Mouse (Mus musculus): ENCODE results near the gene Arhgap6. TPM values are rescaled to one million over a fixed set of nuclear protein-coding genes. Genes with fewer than 3 reads are reported as not detected.

Gene Arhgap6
- polyA plus RNA-seq, 1 experiment from 2014 or later = 0.91 TPM

GRCm38 (mm10) chrX:169170981-169171380, 376.1 kb downstream of the Arhgap6 start:
- no peak for DNase-seq (ENCODE audit: low spot score)
- Histone ChIP-seq H3K27ac (replicated peaks) (no peak overlapping the region), H3K27me3 (replicated peaks; ENCODE audit: low read depth, poor library complexity, severe bottlenecking) (peaks cover 67% of the 10 kb centered on the region), H3K4me1 (no peaks in the 10 kb centered on the region), H3K9me3 (no peaks in the 10 kb centered on the region), H3K36me3 (replicated peaks) (no peaks in the 10 kb centered on the region), H3K4me3 (no peak overlapping the region)
- 83% methylated on average over 2 of the region's 2 CpGs for WGBS

GRCm38 (mm10) chrX:169173796-169174195, 378.9 kb downstream of the Arhgap6 start:
- Histone ChIP-seq H3K4me3 (no peak overlapping the region), H3K9me3 (no peaks in the 10 kb centered on the region), H3K27me3 (replicated peaks; ENCODE audit: low read depth, poor library complexity, severe bottlenecking) (peaks cover 76% of the 10 kb centered on the region), H3K36me3 (replicated peaks) (no peaks in the 10 kb centered on the region), H3K27ac (replicated peaks) (no peak overlapping the region), H3K4me1 (no peaks in the 10 kb centered on the region)
- no peak for DNase-seq (ENCODE audit: low spot score)
- 86% methylated on average over 1 of the region's 1 CpGs for WGBS

GRCm38 (mm10) chrX:169178634-169179033, 383.7 kb downstream of the Arhgap6 start:
- no peak for DNase-seq (ENCODE audit: low spot score)
- Histone ChIP-seq H3K27me3 (replicated peaks; ENCODE audit: low read depth, poor library complexity, severe bottlenecking) (peaks cover 76% of the 10 kb centered on the region), H3K4me1 (no peaks in the 10 kb centered on the region), H3K36me3 (replicated peaks) (no peaks in the 10 kb centered on the region), H3K4me3 (no peak overlapping the region), H3K27ac (replicated peaks) (no peak overlapping the region), H3K9me3 (no peaks in the 10 kb centered on the region)
- 80% methylated on average over 2 of the region's 2 CpGs for WGBS

GRCm38 (mm10) chrX:169187100-169187499, 392.2 kb downstream of the Arhgap6 start, which contains the start of gene Amelx:
TSS of gene Amelx (minus strand) at chrX:169187200.
- no peak within 1 kb of the TSS for H3K27ac ChIP-seq (replicated peaks)
- WGBS = 84% methylated on average over 5 of the region's 5 CpGs
- no peaks in the 10 kb centered on the region for H3K4me1 ChIP-seq
- no peak within 1 kb of the TSS for H3K4me3 ChIP-seq
- peaks cover 81% of the 10 kb centered on the region for H3K27me3 ChIP-seq (replicated peaks; ENCODE audit: low read depth, poor library complexity, severe bottlenecking)
- H3K36me3 ChIP-seq (replicated peaks) = no peaks in the 10 kb centered on the region
- no peaks in the 10 kb centered on the region for H3K9me3 ChIP-seq
- DNase-seq (ENCODE audit: low spot score) = no peak

GRCm38 (mm10) chrX:169210019-169210418, 415.1 kb downstream of the Arhgap6 start:
- Histone ChIP-seq H3K9me3 (no peaks in the 10 kb centered on the region), H3K36me3 (replicated peaks) (no peaks in the 10 kb centered on the region), H3K27ac (replicated peaks) (no peak overlapping the region), H3K4me1 (no peaks in the 10 kb centered on the region), H3K4me3 (no peak overlapping the region), H3K27me3 (replicated peaks; ENCODE audit: low read depth, poor library complexity, severe bottlenecking) (peaks cover 81% of the 10 kb centered on the region)
- WGBS = 78% methylated on average over 3 of the region's 3 CpGs
- no peak for DNase-seq (ENCODE audit: low spot score)

- peaks cover 82% of the 10 kb centered on the region for H3K27me3 ChIP-seq (replicated peaks; ENCODE audit: low read depth, poor library complexity, severe bottlenecking)
- DNase-seq (ENCODE audit: low spot score) = no peak
- 73% methylated on average over 8 of the region's 8 CpGs for WGBS
These were observed 425.2 kb downstream of the Arhgap6 start for GRCm38 (mm10) chrX:169220064-169220463.

GRCm38 (mm10) chrX:169222357-169223062, 427.6 kb downstream of the Arhgap6 start:
- no peak for DNase-seq (ENCODE audit: low spot score)
- H3K4me3 ChIP-seq = no peak overlapping the region
- H3K27me3 ChIP-seq (replicated peaks; ENCODE audit: low read depth, poor library complexity, severe bottlenecking) = peaks cover 80% of the 10 kb centered on the region
- 84% methylated on average over 3 of the region's 3 CpGs for WGBS
- H3K9me3 ChIP-seq = no peaks in the 10 kb centered on the region
- H3K36me3 ChIP-seq (replicated peaks) = no peaks in the 10 kb centered on the region
- H3K27ac ChIP-seq (replicated peaks) = no peak overlapping the region
- no peaks in the 10 kb centered on the region for H3K4me1 ChIP-seq

More at GRCm38 (mm10) chrX:169220064-169220463, 425.2 kb downstream of the Arhgap6 start:
- no peaks in the 10 kb centered on the region for H3K9me3 ChIP-seq
- no peak overlapping the region for H3K27ac ChIP-seq (replicated peaks)
- no peak overlapping the region for H3K4me3 ChIP-seq
- no peaks in the 10 kb centered on the region for H3K36me3 ChIP-seq (replicated peaks)
- H3K4me1 ChIP-seq = no peaks in the 10 kb centered on the region

GRCm38 (mm10) chrX:169255915-169256314, 461.0 kb downstream of the Arhgap6 start:
- H3K4me1 ChIP-seq = no peaks in the 10 kb centered on the region
- no peak overlapping the region for H3K27ac ChIP-seq (replicated peaks)
- 83% methylated on average over 1 of the region's 1 CpGs for WGBS
- no peaks in the 10 kb centered on the region for H3K36me3 ChIP-seq (replicated peaks)
- peaks cover 66% of the 10 kb centered on the region for H3K27me3 ChIP-seq (replicated peaks; ENCODE audit: low read depth, poor library complexity, severe bottlenecking)
- DNase-seq (ENCODE audit: low spot score) = no peak
- no peaks in the 10 kb centered on the region for H3K9me3 ChIP-seq
- H3K4me3 ChIP-seq = no peak overlapping the region

GRCm38 (mm10) chrX:169256741-169257140, 461.8 kb downstream of the Arhgap6 start:
- no peak for DNase-seq (ENCODE audit: low spot score)
- no peaks in the 10 kb centered on the region for H3K36me3 ChIP-seq (replicated peaks)
- H3K4me1 ChIP-seq = no peaks in the 10 kb centered on the region
- H3K9me3 ChIP-seq = no peaks in the 10 kb centered on the region
- peaks cover 72% of the 10 kb centered on the region for H3K27me3 ChIP-seq (replicated peaks; ENCODE audit: low read depth, poor library complexity, severe bottlenecking)
- no peak overlapping the region for H3K27ac ChIP-seq (replicated peaks)
- H3K4me3 ChIP-seq = no peak overlapping the region

GRCm38 (mm10) chrX:169261034-169261433, 466.1 kb downstream of the Arhgap6 start:
- H3K4me3 ChIP-seq = no peak overlapping the region
- H3K9me3 ChIP-seq = no peaks in the 10 kb centered on the region
- no peaks in the 10 kb centered on the region for H3K4me1 ChIP-seq
- peaks cover 90% of the 10 kb centered on the region for H3K27me3 ChIP-seq (replicated peaks; ENCODE audit: low read depth, poor library complexity, severe bottlenecking)
- no peaks in the 10 kb centered on the region for H3K36me3 ChIP-seq (replicated peaks)
- WGBS = 79% methylated on average over 3 of the region's 3 CpGs
- no peak for DNase-seq (ENCODE audit: low spot score)
- H3K27ac ChIP-seq (replicated peaks) = no peak overlapping the region

- no peaks in the 10 kb centered on the region for H3K4me1 ChIP-seq
- no peaks in the 10 kb centered on the region for H3K36me3 ChIP-seq (replicated peaks)
- H3K27me3 ChIP-seq (replicated peaks; ENCODE audit: low read depth, poor library complexity, severe bottlenecking) = peaks cover 90% of the 10 kb centered on the region
- H3K9me3 ChIP-seq = no peaks in the 10 kb centered on the region
- DNase-seq (ENCODE audit: low spot score) = no peak
- H3K4me3 ChIP-seq = no peak overlapping the region
- no peak overlapping the region for H3K27ac ChIP-seq (replicated peaks)
- 61% methylated on average over 2 of the region's 2 CpGs for WGBS
These were observed 467.3 kb downstream of the Arhgap6 start for GRCm38 (mm10) chrX:169262212-169262611.

GRCm38 (mm10) chrX:169263433-169264172, 468.7 kb downstream of the Arhgap6 start:
- no peak for DNase-seq (ENCODE audit: low spot score)
- Histone ChIP-seq H3K9me3 (no peaks in the 10 kb centered on the region), H3K4me3 (no peak overlapping the region), H3K36me3 (replicated peaks) (no peaks in the 10 kb centered on the region), H3K27ac (replicated peaks) (no peak overlapping the region), H3K4me1 (no peaks in the 10 kb centered on the region), H3K27me3 (replicated peaks; ENCODE audit: low read depth, poor library complexity, severe bottlenecking) (peaks cover 88% of the 10 kb centered on the region)
- WGBS = 77% methylated on average over 8 of the region's 8 CpGs

GRCm38 (mm10) chrX:169299579-169299978, 504.7 kb downstream of the Arhgap6 start:
- Histone ChIP-seq H3K36me3 (replicated peaks) (no peaks in the 10 kb centered on the region), H3K9me3 (no peaks in the 10 kb centered on the region), H3K27me3 (replicated peaks; ENCODE audit: low read depth, poor library complexity, severe bottlenecking) (peaks cover 53% of the 10 kb centered on the region), H3K4me3 (no peak overlapping the region), H3K4me1 (peaks cover 6% of the 10 kb centered on the region), H3K27ac (replicated peaks) (no peak overlapping the region)
- 78% methylated on average over 4 of the region's 4 CpGs for WGBS
- no peak for DNase-seq (ENCODE audit: low spot score)

Data from embryonic facial prominence, embryonic 10.5 days (tissue).